Mouse (Mus musculus): ENCODE data around the gene Pip5k1b. TPM values are rescaled to one million over a fixed set of nuclear protein-coding genes. Genes with fewer than 3 reads are reported as not detected.

The Pip5k1b gene
- total RNA-seq, 2 experiments from 2014 or later: 17.7 to 19.3 TPM

- DNase-seq (ENCODE audit: low spot score in 2 of 2): peak; percentile 33 to 64
- intact Hi-C loops (cut with DNase I): no loop called here
Measured at GRCm38 (mm10) chr19:24523476-24524313, 32.0 kb downstream of the Pip5k1b start.

- intact Hi-C loops (cut with DNase I): no loop called here
- no peak for DNase-seq (ENCODE audit: low spot score in 2 of 2)
Measured at GRCm38 (mm10) chr19:24521997-24522396, 33.7 kb downstream of the Pip5k1b start.

- intact Hi-C loops (cut with DNase I): no loop called here
- no peak for DNase-seq (ENCODE audit: low spot score in 2 of 2)
Measured at GRCm38 (mm10) chr19:24521146-24521545, 34.5 kb downstream of the Pip5k1b start.

GRCm38 (mm10) chr19:24519732-24520409, 35.8 kb downstream of the Pip5k1b start:
- no peak for DNase-seq (ENCODE audit: low spot score in 2 of 2)
- intact Hi-C loops (cut with DNase I): no loop called here

- intact Hi-C loops (cut with DNase I): no loop called here
- DNase-seq (ENCODE audit: low spot score in 2 of 2): no peak
Measured at GRCm38 (mm10) chr19:24518384-24518783, 37.3 kb downstream of the Pip5k1b start.

- no peak for DNase-seq (ENCODE audit: low spot score in 2 of 2)
- intact Hi-C loops (cut with DNase I): no loop called here
Measured at GRCm38 (mm10) chr19:24517057-24517456, 38.6 kb downstream of the Pip5k1b start.

- intact Hi-C loops (cut with DNase I): no loop called here
- DNase-seq (ENCODE audit: low spot score in 2 of 2): no peak
Measured at GRCm38 (mm10) chr19:24515941-24516340, 39.7 kb downstream of the Pip5k1b start.

- intact Hi-C loops (cut with DNase I): no loop called here
- no peak for DNase-seq (ENCODE audit: low spot score in 2 of 2)
Measured at GRCm38 (mm10) chr19:24514661-24515642, 40.7 kb downstream of the Pip5k1b start.

GRCm38 (mm10) chr19:24513105-24513843, 42.4 kb downstream of the Pip5k1b start:
- intact Hi-C loops (cut with DNase I): no loop called here
- DNase-seq (ENCODE audit: low spot score in 2 of 2): no peak

- no peak for DNase-seq (ENCODE audit: low spot score in 2 of 2)
- intact Hi-C loops (cut with DNase I): no loop called here
Measured at GRCm38 (mm10) chr19:24511939-24512338, 43.7 kb downstream of the Pip5k1b start.

- intact Hi-C loops (cut with DNase I): no loop called here
- no peak for DNase-seq (ENCODE audit: low spot score in 2 of 2)
Measured at GRCm38 (mm10) chr19:24509391-24509790, 46.3 kb downstream of the Pip5k1b start.

GRCm38 (mm10) chr19:24508087-24508767, 47.4 kb downstream of the Pip5k1b start:
- intact Hi-C loops (cut with DNase I): no loop called here
- DNase-seq (ENCODE audit: low spot score in 2 of 2): no peak

- intact Hi-C loops (cut with DNase I): no loop called here
- DNase-seq (ENCODE audit: low spot score in 2 of 2): no peak
Measured at GRCm38 (mm10) chr19:24502736-24503421, 52.8 kb downstream of the Pip5k1b start.

GRCm38 (mm10) chr19:24501525-24501924, 54.1 kb downstream of the Pip5k1b start:
- DNase-seq (ENCODE audit: low spot score in 2 of 2): no peak
- intact Hi-C loops (cut with DNase I): no loop called here

GRCm38 (mm10) chr19:24500431-24500830, 55.2 kb downstream of the Pip5k1b start:
- no peak for DNase-seq (ENCODE audit: low spot score in 2 of 2)
- intact Hi-C loops (cut with DNase I): no loop called here

GRCm38 (mm10) chr19:24499291-24499690, 56.4 kb downstream of the Pip5k1b start:
- DNase-seq (ENCODE audit: low spot score in 2 of 2): no peak
- intact Hi-C loops (cut with DNase I): no loop called here

- intact Hi-C loops (cut with DNase I): no loop called here
- no peak for DNase-seq (ENCODE audit: low spot score in 2 of 2)
Measured at GRCm38 (mm10) chr19:24493887-24494286, 61.8 kb downstream of the Pip5k1b start.

- intact Hi-C loops (cut with DNase I): no loop called here
- no peak for DNase-seq (ENCODE audit: low spot score in 2 of 2)
Measured at GRCm38 (mm10) chr19:24491824-24492223, 63.8 kb downstream of the Pip5k1b start.

All from left cerebral cortex, postnatal 14 days (tissue).